7 mouse cellular contexts compared by ENCODE assay signal in the genomic region with DNA sequence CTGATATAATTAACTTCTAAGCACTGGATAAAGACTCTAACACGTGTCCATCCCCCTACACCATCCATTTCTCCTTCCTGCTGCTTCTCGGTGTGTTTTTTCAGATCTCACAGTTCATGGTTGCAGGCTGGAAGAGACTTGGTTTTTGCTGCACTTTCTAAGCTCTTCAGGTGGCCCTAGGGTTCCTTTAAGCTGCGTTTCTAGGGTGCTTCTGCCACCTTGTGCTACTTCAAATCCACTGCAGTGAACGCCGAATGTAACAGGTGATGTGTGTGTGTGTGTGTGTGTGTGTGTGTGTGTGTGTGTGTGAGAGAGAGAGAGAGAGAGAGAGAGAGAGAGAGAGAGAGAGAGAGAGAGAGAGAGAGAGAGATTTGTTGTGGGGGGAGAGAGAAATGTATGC.
DNase-seq lines count a peak whose midpoint lies in the region; ATAC-seq and TF ChIP-seq lines count a peak whose summit lies in the region.

No protein-coding gene starts in this region.

- 26% methylated on average over 5 of the region's 5 CpGs for WGBS in liver, embryonic 14.5 days (ENCODE audit: insufficient replicate concordance)
- WGBS in liver, embryonic 11.5 days: 22% methylated on average over 5 of the region's 5 CpGs
- 33% methylated on average over 5 of the region's 5 CpGs for WGBS in embryonic facial prominence, embryonic 11.5 days
- 10% methylated on average over 5 of the region's 5 CpGs for WGBS in stomach, embryonic 16.5 days

- no peaks in the 10 kb centered on the region for H3K9me3 ChIP-seq in liver, embryonic 14.5 days (ENCODE audit: control insufficient read depth, low read length)
- H3K9me3 ChIP-seq in liver, embryonic 11.5 days (ENCODE audit: control insufficient read depth, low read length): no peaks in the 10 kb centered on the region
- H3K9me3 ChIP-seq in embryonic facial prominence, embryonic 11.5 days (replicated peaks; ENCODE audit: control insufficient read depth, low read length): no peaks in the 10 kb centered on the region
- no peaks in the 10 kb centered on the region for H3K9me3 ChIP-seq in stomach, embryonic 16.5 days (replicated peaks; ENCODE audit: control insufficient read depth, low read length)

- TF ChIP-seq EP300 in liver, embryonic 14.5 days (IDR thresholded peaks at IDR 0.05; ENCODE audit: low read depth): no peak

- no peak overlapping the region for H3K27ac ChIP-seq in liver, embryonic 14.5 days
- H3K27ac ChIP-seq in liver, embryonic 11.5 days (ENCODE audit: low read depth, low read length): no peak overlapping the region
- H3K27ac ChIP-seq in embryonic facial prominence, embryonic 11.5 days (replicated peaks; ENCODE audit: low read depth, low read length): no peak overlapping the region
- no peak overlapping the region for H3K27ac ChIP-seq in stomach, embryonic 16.5 days (ENCODE audit: low read length)

- DNase-seq in liver, embryonic 14.5 days (ENCODE audit: low read depth in 3 of 3, low spot score in 3 of 3): no peak
- no peak for DNase-seq in liver, embryonic 11.5 days (ENCODE audit: low spot score)
- DNase-seq in embryonic facial prominence, embryonic 11.5 days (ENCODE audit: low spot score): peak; percentile 55
- peak; percentile 66 to 78 for DNase-seq in kidney, postnatal 25 days
- no peak for DNase-seq in cerebellum, adult 9-11 months

- ATAC-seq in liver, embryonic 14.5 days (ENCODE audit: insufficient read depth): no peak
- ATAC-seq in liver, embryonic 11.5 days (replicated peaks; ENCODE audit: low FRiP score): no peak
- ATAC-seq in embryonic facial prominence, embryonic 11.5 days (replicated peaks; ENCODE audit: insufficient number of reproducible peaks, low FRiP score, low TSS enrichment, low read depth): no peak
- ATAC-seq in stomach, embryonic 16.5 days (ENCODE audit: insufficient read depth, low FRiP score): peak; percentile 73
- no peak for ATAC-seq in megakaryocyte-erythroid progenitor cell, adult 5-6 weeks (replicated peaks; ENCODE audit: low FRiP score, low TSS enrichment, poor library complexity, severe bottlenecking)

- H3K9ac ChIP-seq in liver, embryonic 14.5 days (replicated peaks): no peak overlapping the region
- H3K9ac ChIP-seq in liver, embryonic 11.5 days (ENCODE audit: low read depth, low read length): no peak overlapping the region
- H3K9ac ChIP-seq in embryonic facial prominence, embryonic 11.5 days (replicated peaks; ENCODE audit: low read length): no peak overlapping the region
- H3K9ac ChIP-seq in stomach, embryonic 16.5 days (ENCODE audit: low read length): no peak overlapping the region

- H3K27me3 ChIP-seq in liver, embryonic 14.5 days (ENCODE audit: control insufficient read depth, insufficient read depth, low read length): no peaks in the 10 kb centered on the region
- no peaks in the 10 kb centered on the region for H3K27me3 ChIP-seq in liver, embryonic 11.5 days (replicated peaks; ENCODE audit: control insufficient read depth, insufficient read depth, low read length)
- no peaks in the 10 kb centered on the region for H3K27me3 ChIP-seq in embryonic facial prominence, embryonic 11.5 days (ENCODE audit: control insufficient read depth, insufficient read depth, low read length)
- no peaks in the 10 kb centered on the region for H3K27me3 ChIP-seq in stomach, embryonic 16.5 days (ENCODE audit: control insufficient read depth, insufficient read depth, low read length)

- no peak overlapping the region for H3K4me3 ChIP-seq in liver, embryonic 14.5 days (ENCODE audit: insufficient read depth in 1 of 2, low read depth in 2 of 2, low read length in 2 of 2)
- no peak overlapping the region for H3K4me3 ChIP-seq in liver, embryonic 11.5 days (ENCODE audit: low read depth, low read length)
- H3K4me3 ChIP-seq in embryonic facial prominence, embryonic 11.5 days (ENCODE audit: low read depth, low read length): no peak overlapping the region
- H3K4me3 ChIP-seq in stomach, embryonic 16.5 days (replicated peaks; ENCODE audit: low read length): no peak overlapping the region

- peak; percentile 48 for TF ChIP-seq CTCF in liver, embryonic 14.5 days (IDR thresholded peaks at IDR 0.05; ENCODE audit: low read depth)

- H3K4me1 ChIP-seq in liver, embryonic 14.5 days (replicated peaks; ENCODE audit: control insufficient read depth in 2 of 2, insufficient read depth in 2 of 2, low read length in 1 of 2): peaks cover 0 to 7% of the 10 kb centered on the region in 2 experiments; a peak in 2 of 4 replicates
- peaks cover 5% of the 10 kb centered on the region; the same call in 1 of the 2 replicates for H3K4me1 ChIP-seq in liver, embryonic 11.5 days (replicated peaks; ENCODE audit: control insufficient read depth, insufficient read depth, low read length)
- 0 out of 2 replicates have a peak, but pooled peaks cover 4% of the 10 kb centered on the region for H3K4me1 ChIP-seq in embryonic facial prominence, embryonic 11.5 days (ENCODE audit: control insufficient read depth, insufficient read depth, low read length)
- H3K4me1 ChIP-seq in stomach, embryonic 16.5 days (ENCODE audit: control insufficient read depth, insufficient read depth, low read length): peaks cover 14% of the 10 kb centered on the region

- H3K36me3 ChIP-seq in liver, embryonic 14.5 days (replicated peaks; ENCODE audit: control insufficient read depth, insufficient read depth, low read depth): no peaks in the 10 kb centered on the region
- no peaks in the 10 kb centered on the region for H3K36me3 ChIP-seq in liver, embryonic 11.5 days (ENCODE audit: control insufficient read depth, insufficient read depth, low read length)
- H3K36me3 ChIP-seq in embryonic facial prominence, embryonic 11.5 days (replicated peaks; ENCODE audit: control insufficient read depth, insufficient read depth, low read depth, low read length): no peaks in the 10 kb centered on the region
- no peaks in the 10 kb centered on the region for H3K36me3 ChIP-seq in stomach, embryonic 16.5 days (ENCODE audit: control insufficient read depth, insufficient read depth, low read length)

- no peak overlapping the region for H3K4me2 ChIP-seq in liver, embryonic 14.5 days (ENCODE audit: low read depth)
- H3K4me2 ChIP-seq in liver, embryonic 11.5 days: no peak overlapping the region
- no peak overlapping the region for H3K4me2 ChIP-seq in embryonic facial prominence, embryonic 11.5 days (ENCODE audit: low read depth, low read length)
- peak overlapping the region; percentile 33; the same call in 1 of the 2 replicates for H3K4me2 ChIP-seq in stomach, embryonic 16.5 days (ENCODE audit: low read depth, low read length)

Comparison
In these comparisons a context has a peak if more than half of its experiments do, and no peak if none do; other contexts are left out.
1. DNase-seq: peak in embryonic facial prominence, embryonic 11.5 days (single experiment) and kidney, postnatal 25 days (2 of 2); none in liver, embryonic 14.5 days (0 of 3), liver, embryonic 11.5 days (single experiment) and cerebellum, adult 9-11 months (single experiment).